Mouse (Mus musculus) liver, adult 2 months (tissue): Measurements from ENCODE around the gene Gpr4.

Experiments
- CTCF ChIP-seq: fragments of 200-500 bp; IDR thresholded peaks from 2 replicates; pipeline ENCODE4 v1.5.1; 2011; ENCODE audit warnings: low read depth, low read length, control low read depth
- POLR2A ChIP-seq: fragments of 200-500 bp; IDR thresholded peaks from 2 replicates; pipeline ENCODE4 v1.6.1; 2011; ENCODE audit warnings: low read length, control low read depth; ENCODE audit not compliant: insufficient read depth; ENCODE audit errors: extremely low read depth

DNA sequence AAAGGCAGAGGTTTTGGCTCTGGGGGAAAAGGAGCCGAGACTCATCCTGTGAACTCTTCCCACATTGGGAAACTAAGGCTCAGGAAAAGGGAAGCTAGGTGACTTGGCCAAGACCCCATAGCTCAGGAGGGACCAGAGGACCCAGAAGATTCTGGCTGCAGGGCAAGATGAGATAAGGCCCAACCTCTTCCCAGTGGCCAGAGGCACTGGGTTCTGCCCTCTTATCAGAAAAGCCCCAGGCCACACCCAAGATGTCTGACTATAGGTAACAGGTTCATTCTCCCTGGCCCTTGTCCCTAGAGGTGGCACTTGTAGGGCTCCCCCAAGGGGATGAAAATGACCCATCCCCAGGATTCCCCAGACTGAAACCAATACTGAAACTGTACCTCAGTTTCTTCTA lies 34.5 kb downstream of the Gpr4 start:
- no peak for TF ChIP-seq POLR2A
- no peak for TF ChIP-seq CTCF
